Mouse (Mus musculus): ENCODE measurements around the gene Ppih. TPM values are rescaled to one million over a fixed set of nuclear protein-coding genes. Genes with fewer than 3 reads are reported as not detected.

Gene Ppih
- total and polyA plus RNA-seq, 3 experiments, result 140 to 246 (median 199) TPM

DNA sequence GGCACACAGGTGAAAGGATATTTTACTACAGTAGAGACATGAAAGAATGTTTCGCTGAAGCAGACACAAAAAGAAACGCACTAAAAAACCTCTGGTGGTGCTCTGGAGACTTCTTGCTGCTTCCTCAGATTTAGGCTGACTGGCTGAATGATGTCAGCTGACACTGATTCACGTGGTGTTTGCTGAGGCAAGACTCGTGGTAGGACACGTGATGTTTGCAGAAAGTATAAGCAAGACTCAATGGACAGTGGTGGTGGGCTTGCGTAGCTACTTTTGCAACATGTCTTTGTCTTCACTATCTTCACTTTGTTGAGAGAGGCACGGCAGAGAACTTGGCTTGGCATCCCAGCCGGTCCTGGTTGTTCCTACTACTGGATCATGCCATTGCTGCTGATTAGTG lies 17.1 kb downstream of the Ppih start:
- no peak for DNase-seq (ENCODE audit: low read depth, low spot score)
- Histone ChIP-seq H3K36me3 (ENCODE audit: control insufficient read depth in 1 of 2, insufficient read depth in 2 of 2, low read length in 2 of 2) (no peaks in the 10 kb centered on the region), H3K79me2 (ENCODE audit: control insufficient read depth, insufficient read depth, low read length, poor library complexity) (no peaks in the 10 kb centered on the region), H3K9ac (ENCODE audit: control insufficient read depth, low read depth, low read length, poor library complexity, severe bottlenecking) (no peak overlapping the region), H3K27ac (ENCODE audit: control insufficient read depth, low read depth, low read length) (no peak overlapping the region), H3K4me3 (ENCODE audit: control insufficient read depth in 1 of 2, insufficient read depth in 1 of 2, low read depth in 2 of 2, low read length in 2 of 2) (no peak overlapping the region), H3K9me3 (replicated peaks; ENCODE audit: insufficient read depth, low read length) (no peaks in the 10 kb centered on the region), H3K27me3 (ENCODE audit: control insufficient read depth in 1 of 2, insufficient read depth in 2 of 2, low read length in 2 of 2) (no peaks in the 10 kb centered on the region), H3K4me1 (ENCODE audit: control insufficient read depth in 1 of 2, insufficient read depth in 2 of 2, low read length in 2 of 2) (no peaks in the 10 kb centered on the region)
- TF ChIP-seq BHLHE40 (IDR thresholded peaks at IDR 0.05; ENCODE audit: borderline replicate concordance, low read depth, low read length) (no peak), MAZ (IDR thresholded peaks at IDR 0.05; ENCODE audit: low read depth, low read length) (no peak), RAD21 (IDR thresholded peaks at IDR 0.05; ENCODE audit: low read depth, low read length) (no peak), TBP (IDR thresholded peaks at IDR 0.05; ENCODE audit: low read depth, low read length) (no peak)

DNA sequence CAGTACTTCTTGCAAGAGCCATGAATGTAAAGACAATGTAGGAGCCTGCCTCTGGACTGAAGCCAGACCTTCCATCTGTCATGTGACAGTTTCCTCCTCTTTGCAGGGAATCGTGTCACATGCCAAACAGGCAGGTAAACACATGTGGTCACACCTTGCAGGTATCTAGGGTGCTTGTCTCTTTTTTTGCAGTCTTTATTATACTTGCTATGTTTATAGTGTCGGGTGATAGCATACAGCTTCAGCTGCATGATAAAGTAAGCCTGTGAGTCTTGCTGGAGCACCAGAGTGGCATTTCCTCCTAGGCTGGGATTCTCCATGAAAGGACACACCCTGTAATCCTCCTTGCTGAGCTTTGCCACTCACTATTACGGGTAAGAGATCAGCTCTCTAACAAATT lies 18.6 kb downstream of the Ppih start:
- H3K9me3 ChIP-seq (replicated peaks; ENCODE audit: insufficient read depth, low read length), result no peaks in the 10 kb centered on the region
- H3K4me1 ChIP-seq (ENCODE audit: control insufficient read depth in 1 of 2, insufficient read depth in 2 of 2, low read length in 2 of 2), result no peaks in the 10 kb centered on the region
- no peak for DNase-seq (ENCODE audit: low read depth, low spot score)
- no peak overlapping the region for H3K27ac ChIP-seq (ENCODE audit: control insufficient read depth, low read depth, low read length)
- H3K4me3 ChIP-seq (ENCODE audit: control insufficient read depth in 1 of 2, insufficient read depth in 1 of 2, low read depth in 2 of 2, low read length in 2 of 2), result no peak overlapping the region
- H3K27me3 ChIP-seq (ENCODE audit: control insufficient read depth in 1 of 2, insufficient read depth in 2 of 2, low read length in 2 of 2), result no peaks in the 10 kb centered on the region
- no peaks in the 10 kb centered on the region for H3K36me3 ChIP-seq (ENCODE audit: control insufficient read depth in 1 of 2, insufficient read depth in 2 of 2, low read length in 2 of 2)
- no peak overlapping the region for H3K9ac ChIP-seq (ENCODE audit: control insufficient read depth, low read depth, low read length, poor library complexity, severe bottlenecking)
- no peak for TF ChIP-seq E2F4 (IDR thresholded peaks at IDR 0.05; ENCODE audit: borderline replicate concordance, low read depth, low read length)
- no peak for TF ChIP-seq SIN3A (IDR thresholded peaks at IDR 0.05; ENCODE audit: low read length)
- no peak for TF ChIP-seq MEF2A (IDR thresholded peaks at IDR 0.05; ENCODE audit: extremely low read depth, insufficient replicate concordance, low read depth, low read length, poor library complexity, severe bottlenecking)
- no peak for TF ChIP-seq MAZ (IDR thresholded peaks at IDR 0.05; ENCODE audit: low read depth, low read length)
- no peak for TF ChIP-seq RCOR1 (IDR thresholded peaks at IDR 0.05; ENCODE audit: low read depth, low read length)
- TF ChIP-seq ZC3H11A (IDR thresholded peaks at IDR 0.05; ENCODE audit: low read depth, low read length), result no peak
- no peak for TF ChIP-seq ZNF384 (IDR thresholded peaks at IDR 0.05; ENCODE audit: low read depth, low read length)
- no peak for TF ChIP-seq TAL1 (IDR thresholded peaks at IDR 0.05; ENCODE audit: low read length)
- no peak for TF ChIP-seq SMC3 (IDR thresholded peaks at IDR 0.05; ENCODE audit: low read depth, low read length)
- TF ChIP-seq ELF1 (IDR thresholded peaks at IDR 0.05; ENCODE audit: low read depth, low read length), result no peak
- TF ChIP-seq TCF12 (IDR thresholded peaks at IDR 0.05; ENCODE audit: low read depth, low read length), result no peak
- no peak for TF ChIP-seq KAT2A (conservative IDR thresholded peaks at IDR 0.05; ENCODE audit: low read depth, low read length)
- no peak for TF ChIP-seq NELFE (IDR thresholded peaks at IDR 0.05; ENCODE audit: low read depth, low read length)
- TF ChIP-seq ZMIZ1 (IDR thresholded peaks at IDR 0.05; ENCODE audit: low read depth, low read length), result no peak
- TF ChIP-seq MXI1 (IDR thresholded peaks at IDR 0.05; ENCODE audit: low read depth, low read length), result no peak
- no peak for TF ChIP-seq POLR2A (IDR thresholded peaks at IDR 0.05; ENCODE audit: control insufficient read depth in 1 of 2, insufficient read depth in 1 of 2, low read depth in 1 of 2, low read length in 2 of 2, poor library complexity in 1 of 2)
- TF ChIP-seq CHD2 (IDR thresholded peaks at IDR 0.05; ENCODE audit: low read length), result no peak
- no peak for TF ChIP-seq MYC (IDR thresholded peaks at IDR 0.05; ENCODE audit: low read depth, low read length)
- no peak for TF ChIP-seq MYB (IDR thresholded peaks at IDR 0.05; ENCODE audit: low read depth, low read length)
- H3K79me2 ChIP-seq (ENCODE audit: control insufficient read depth, insufficient read depth, low read length, poor library complexity), result no peaks in the 10 kb centered on the region
